In the genomic region with DNA sequence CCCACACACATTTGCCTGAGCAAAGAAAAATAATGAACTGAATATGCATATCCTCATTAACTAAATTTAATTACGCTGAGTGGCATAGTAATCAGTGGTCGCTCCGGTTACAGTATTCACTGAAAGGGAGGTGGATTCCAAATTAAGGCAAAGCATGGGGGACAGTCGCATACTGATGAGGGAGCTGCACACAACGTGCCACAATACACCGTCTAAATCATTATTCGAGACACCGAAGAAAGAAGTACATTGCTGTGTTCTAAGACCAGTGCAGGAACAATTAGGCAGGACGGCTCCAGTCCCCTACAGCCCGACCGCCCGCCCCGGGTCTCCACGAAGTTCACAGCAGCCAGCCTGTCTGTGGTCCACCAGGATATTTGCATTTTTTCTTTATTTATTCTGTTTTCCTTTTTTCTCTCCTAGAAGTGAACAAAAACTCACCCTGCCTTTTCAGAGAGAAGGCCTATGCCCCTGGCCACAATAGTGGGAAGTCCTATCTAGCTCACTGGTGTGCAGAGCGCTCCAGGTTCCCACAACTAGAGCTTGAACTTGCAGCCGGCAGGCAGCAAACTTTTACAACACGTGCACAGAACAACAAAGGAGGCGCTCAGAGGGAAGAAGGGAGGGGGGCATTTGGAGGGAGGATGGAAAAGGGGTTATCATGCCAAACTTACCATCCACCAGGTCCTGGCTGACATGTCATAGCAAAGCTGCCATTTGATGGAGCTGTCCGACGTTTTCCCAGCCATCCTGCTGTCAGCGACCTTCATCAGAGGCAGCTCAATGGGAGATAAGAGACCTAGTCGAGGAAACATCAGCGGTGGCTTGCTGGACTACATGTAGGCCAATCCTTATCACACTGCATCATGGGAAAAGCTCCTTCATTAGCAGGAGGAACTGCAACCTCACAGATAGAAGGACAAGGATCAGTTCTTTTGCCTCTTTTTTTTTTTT, we compare ENCODE assay signal across 9 mouse cellular contexts. TPM values are rescaled to one million over a fixed set of nuclear protein-coding genes. Genes with fewer than 3 reads are reported as not detected.
DNase-seq lines count a peak whose midpoint lies in the region; ATAC-seq and TF ChIP-seq lines count a peak whose summit lies in the region.
"Had no signal": no experiment of that assay in that cellular context is flagged by ENCODE, and none has a peak within 500 bp of the region (broad histone marks: within the 10 kb centered on the region; RNA-seq: fewer than 3 reads in every experiment).

A gene (minus strand): TSS at position 910 of the 954 bp plus-strand sequence.

- no peaks in the 10 kb centered on the region for H3K4me1 ChIP-seq in cortical plate, adult 2 months (ENCODE audit: control insufficient read depth, insufficient read depth, low read length)
- H3K4me1 ChIP-seq in intestine, postnatal 0 days (replicated peaks; ENCODE audit: control insufficient read depth, insufficient read depth, low read length), result no peaks in the 10 kb centered on the region
- peaks cover 22% of the 10 kb centered on the region for H3K4me1 ChIP-seq in neural tube, embryonic 15.5 days

- no peaks in the 10 kb centered on the region for H3K27me3 ChIP-seq in intestine, postnatal 0 days (replicated peaks; ENCODE audit: control insufficient read depth, insufficient read depth, low read length)
- 0 out of 2 replicates have a peak, but pooled peaks cover 5% of the 10 kb centered on the region for H3K27me3 ChIP-seq in neural tube, embryonic 15.5 days (replicated peaks)

- H3K4me3 ChIP-seq in cortical plate, adult 2 months (ENCODE audit: insufficient read depth, low read length), result no peak within 1 kb of the TSS; the same call in 1 of the 2 replicates
- H3K4me3 ChIP-seq in intestine, postnatal 0 days (ENCODE audit: low read depth, low read length), result no peak within 1 kb of the TSS
- H3K4me3 ChIP-seq in neural tube, embryonic 15.5 days (replicated peaks), result no peak within 1 kb of the TSS

- no peak for TF ChIP-seq POLR2A in cortical plate, adult 2 months (IDR thresholded peaks at IDR 0.05; ENCODE audit: extremely low read depth, insufficient read depth, low read length)

- H3K9ac ChIP-seq in intestine, postnatal 0 days (ENCODE audit: low read depth, low read length), result no peak within 1 kb of the TSS
- no peak within 1 kb of the TSS for H3K9ac ChIP-seq in neural tube, embryonic 15.5 days (replicated peaks)

- TF ChIP-seq CTCF in cortical plate, adult 2 months (IDR thresholded peaks at IDR 0.05; ENCODE audit: extremely low read depth, insufficient read depth, low read length), result no peak
- TF ChIP-seq CTCF in intestine, postnatal 0 days (IDR thresholded peaks at IDR 0.05; ENCODE audit: low read depth), result no peak

- 64% methylated on average over 23 of the region's 23 CpGs for WGBS in intestine, postnatal 0 days
- WGBS in neural tube, embryonic 15.5 days, result 25% methylated on average over 23 of the region's 23 CpGs

- ATAC-seq in intestine, postnatal 0 days, result no peak
- ATAC-seq in neural tube, embryonic 15.5 days (ENCODE audit: low FRiP score), result peak; percentile 64; the same call in 1 of the 2 replicates

- H3K9me3 ChIP-seq in intestine, postnatal 0 days (ENCODE audit: control insufficient read depth), result no peaks in the 10 kb centered on the region
- no peaks in the 10 kb centered on the region for H3K9me3 ChIP-seq in neural tube, embryonic 15.5 days (replicated peaks)

- DNase-seq in left cerebral cortex, adult 18-20 months (ENCODE audit: low spot score in 2 of 2), result no peak
- no peak for DNase-seq in left cerebral cortex, adult 9 months (ENCODE audit: low spot score in 2 of 2)
- peak; percentile 42 to 53 for DNase-seq in heart, adult 18-20 months
- DNase-seq in ovary, postnatal 10 days (ENCODE audit: low spot score), result no peak
- no peak for DNase-seq in right cerebral cortex, postnatal 14 days

- no peak within 1 kb of the TSS for H3K27ac ChIP-seq in cortical plate, adult 2 months (ENCODE audit: insufficient read depth, low read length)
- H3K27ac ChIP-seq in intestine, postnatal 0 days (ENCODE audit: low read depth, low read length), result no peak within 1 kb of the TSS
- peak within 1 kb of the TSS; percentile 56; the same call in 1 of the 2 replicates for H3K27ac ChIP-seq in neural tube, embryonic 15.5 days (replicated peaks)
- H3K27ac ChIP-seq: macrophage had no signal

- no peak within 1 kb of the TSS for H3K4me2 ChIP-seq in intestine, postnatal 0 days (replicated peaks; ENCODE audit: low read depth)
- peak within 1 kb of the TSS; percentile 38 for H3K4me2 ChIP-seq in neural tube, embryonic 15.5 days

- H3K36me3 ChIP-seq in intestine, postnatal 0 days (ENCODE audit: control insufficient read depth, insufficient read depth), result no peaks in the 10 kb centered on the region
- no peaks in the 10 kb centered on the region for H3K36me3 ChIP-seq in neural tube, embryonic 15.5 days

RNA-seq across cellular contexts. Expression of the gene that starts here (rescaled TPM):
- total RNA-seq in left cerebral cortex, adult 18-20 months (2021), result 10 to 100 TPM; 79.0 to 80.3 TPM
- polyA plus RNA-seq in cortical plate, adult 2 months (2012; rRNA removed), result 31.8 and 34.1 TPM in 2 replicates
- total RNA-seq in heart, adult 18-20 months (2021), result 100 to 1,000 TPM; 126 TPM
- polyA plus RNA-seq in intestine, postnatal 0 days (2015; fragmentation: Nextera tagmentation; extraction: Ambion mirVana), result 13.5 and 16.4 TPM in 2 replicates
- 53.9 and 58.4 TPM in 2 replicates for polyA plus RNA-seq in neural tube, embryonic 15.5 days (2015; fragmentation: Nextera tagmentation; extraction: Ambion mirVana)
- polyA plus RNA-seq: macrophage had no signal

Comparison
In these comparisons a context has a peak if more than half of its experiments do, and no peak if none do; other contexts are left out.
1. DNase-seq: peak in heart, adult 18-20 months (2 of 2); none in left cerebral cortex, adult 18-20 months (0 of 2), left cerebral cortex, adult 9 months (0 of 2), ovary, postnatal 10 days (single experiment) and right cerebral cortex, postnatal 14 days (single experiment).